Mouse (Mus musculus): Measurements from ENCODE around the gene Rps11.

DNA sequence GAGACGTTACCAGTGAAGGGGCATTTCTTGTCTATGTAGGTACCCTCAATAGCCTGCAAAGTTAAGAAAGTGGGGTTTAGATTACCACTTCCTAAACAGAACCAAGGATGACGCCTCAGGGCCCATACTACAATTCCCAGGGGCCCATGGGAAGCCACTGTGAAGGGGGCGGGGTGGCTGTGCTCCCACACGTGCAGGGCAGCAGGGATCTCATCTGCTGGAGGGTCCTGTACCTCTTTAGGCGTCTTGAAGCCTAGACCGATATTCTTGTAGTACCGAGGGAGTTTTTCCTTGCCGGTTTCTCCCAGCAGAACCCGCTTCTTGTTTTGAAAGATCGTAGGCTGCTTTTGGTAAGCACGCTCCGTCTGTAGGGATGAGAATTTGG lies 1.1 kb downstream of the Rps11 start:
- TF ChIP-seq CHD2 (IDR thresholded peaks at IDR 0.05; ENCODE audit: low read depth, low read length) (no peak), ZNF384 (IDR thresholded peaks at IDR 0.05; ENCODE audit: low read depth, low read length) (no peak), ZC3H11A (IDR thresholded peaks at IDR 0.05; ENCODE audit: borderline replicate concordance, low read depth, low read length) (no peak), MAFK (IDR thresholded peaks at IDR 0.05; ENCODE audit: insufficient read depth, low read depth, low read length) (no peak), HCFC1 (IDR thresholded peaks at IDR 0.05; ENCODE audit: borderline replicate concordance, insufficient read depth, low read length) (peak; percentile 73; the same call in 1 of the 2 replicates)

Data from ES-E14 (cell line).